Mouse (Mus musculus) heart, adult 8-10 months (tissue): ENCODE data around the gene Rsph1. TPM values are rescaled to one million over a fixed set of nuclear protein-coding genes. Genes with fewer than 3 reads are reported as not detected.

Experiments used
- DNase-seq: peaks from one replicate; pipeline ENCODE4 v3.0.0; 2022; ENCODE audit warnings: low spot score
- total RNA-seq, 4 experiments: library from RNA; stranded (reverse); gene quantifications; 2 replicates each; pipeline ENCODE4 v1.2.4; 2022

Gene Rsph1
- total RNA-seq, 4 experiments from 2014 or later = 0.59 to 1.3 (median 0.91) TPM

DNA sequence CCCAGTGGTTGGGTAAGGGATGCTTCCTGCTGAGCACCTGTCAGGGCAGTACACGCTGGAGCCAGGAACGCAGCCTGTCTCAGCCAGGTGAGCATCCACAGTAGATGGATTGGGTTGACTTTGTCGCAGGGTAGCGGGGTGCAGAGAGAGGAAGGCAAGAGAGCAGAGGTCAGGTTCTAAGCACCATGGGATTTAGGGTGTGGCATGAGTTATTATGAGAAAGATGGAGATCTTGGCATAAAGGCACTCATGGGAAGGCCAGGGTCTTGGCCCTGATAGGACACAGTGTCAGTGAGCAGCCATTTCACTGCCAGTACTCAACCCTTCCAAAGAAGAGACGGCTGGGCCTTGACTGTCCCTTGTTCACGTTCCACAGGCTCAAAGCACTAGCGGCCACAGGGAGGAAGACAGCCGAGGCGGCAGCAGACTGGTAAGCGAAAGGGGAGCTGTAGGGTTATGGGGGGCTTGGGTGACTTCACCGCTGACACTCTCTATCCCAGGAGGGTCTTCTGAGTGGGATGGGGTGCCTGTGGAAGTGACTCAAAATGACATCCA lies 67.7 kb downstream of the Rsph1 start:
- no peak for DNase-seq

DNA sequence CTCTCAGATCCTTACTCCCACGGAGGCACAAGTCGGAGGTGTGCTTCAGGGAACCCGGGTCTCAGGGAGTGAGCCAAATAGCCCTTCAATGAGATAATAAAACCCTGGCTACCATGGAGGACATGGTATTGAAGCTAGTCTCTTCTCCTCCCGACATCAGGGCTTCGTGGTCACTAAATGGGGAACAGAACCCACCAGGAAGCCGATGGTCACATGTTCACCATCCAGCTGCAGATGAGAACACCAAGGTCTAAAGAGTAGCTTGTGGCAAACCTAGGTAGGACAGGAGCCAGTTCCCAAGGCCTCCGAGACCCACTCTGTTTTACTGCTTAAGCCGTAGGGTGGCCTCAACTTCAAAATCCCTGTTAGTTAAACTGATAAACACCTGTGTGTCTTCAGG lies 68.5 kb downstream of the Rsph1 start:
- DNase-seq = no peak

DNA sequence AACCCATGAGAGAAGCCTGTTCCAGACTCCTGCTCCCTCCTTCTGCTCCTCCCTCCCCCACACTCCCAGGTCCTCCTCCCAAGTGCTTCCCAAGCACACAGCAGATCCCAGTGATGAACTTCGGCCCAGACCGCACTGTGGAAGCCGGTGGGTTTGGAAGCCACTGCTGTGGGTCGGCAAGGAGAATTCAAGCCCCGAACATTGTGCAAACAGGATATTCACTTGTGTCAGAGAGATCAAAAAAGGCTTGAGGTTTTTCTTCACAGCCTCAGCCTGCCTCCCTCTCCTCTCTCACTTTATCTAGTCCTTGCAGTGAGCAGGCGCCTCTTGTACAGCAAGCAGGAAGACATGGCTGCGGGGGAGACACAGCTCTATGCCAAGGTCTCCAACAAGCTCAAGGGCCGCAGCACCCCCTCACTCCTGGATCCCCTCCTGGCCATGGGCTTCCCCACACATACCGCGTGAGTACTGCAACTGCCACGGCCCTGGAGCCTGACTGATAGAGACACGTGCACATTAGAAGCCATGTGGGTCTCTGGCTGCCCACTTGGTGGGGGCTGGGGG lies 69.3 kb downstream of the Rsph1 start, which contains the start of gene Ubash3a:
Gene Ubash3a (plus strand): TSS at position 103 of the 564 bp plus-strand sequence.
- DNase-seq = no peak

Other genes with a start within 250 kb of the Rsph1 start
- gene Abcg1, start 219.7 kb downstream of the Rsph1 start, total RNA-seq = 1 to 10 TPM; 3.7 to 6.9 (median 6.5) TPM
- not detected for gene Tff3, start 147.7 kb downstream of the Rsph1 start, total RNA-seq
- not detected for gene Tff2, start 133.1 kb downstream of the Rsph1 start, total RNA-seq
- not detected for gene Tff1, start 112.1 kb downstream of the Rsph1 start, total RNA-seq
- gene Tmprss3, start 78.4 kb downstream of the Rsph1 start, total RNA-seq = not detected
- under 1 TPM in 2 of 4 experiments, not detected in 2; 0.11 to 0.19 TPM for gene Ubash3a, start 69.5 kb downstream of the Rsph1 start, total RNA-seq
- 10 to 100 TPM in 2 of 4 experiments, 1 to 10 TPM in 2; 7.9 to 11.9 (median 10.0) TPM for gene Slc37a1, start 9.4 kb upstream of the Rsph1 start, total RNA-seq
- gene Pde9a, start 108.8 kb upstream of the Rsph1 start, total RNA-seq = 1 to 10 TPM; 3.1 to 5.5 (median 4.2) TPM
- 1 to 10 TPM; 6.4 to 7.1 (median 6.8) TPM for gene Wdr4, start 242.6 kb upstream of the Rsph1 start, total RNA-seq
- 1,000 to 10,000 TPM; 1,464 to 1,614 (median 1,563) TPM for gene Ndufv3, start 242.7 kb upstream of the Rsph1 start, total RNA-seq